Mouse (Mus musculus) neural tube, embryonic 13.5 days (tissue): ENCODE data around the gene Aqp3. TPM values are rescaled to one million over a fixed set of nuclear protein-coding genes. Genes with fewer than 3 reads are reported as not detected.

ENCODE experiments used
- ATAC-seq: fragments of 200-750 bp; cut with Nextera tagmentation; 2 replicates; pipeline ENCODE4 v1.8.0; 2017; ENCODE audit warnings: low read depth, mild to moderate bottlenecking, moderate TSS enrichment, moderate library complexity
- H3K27ac ChIP-seq: fragments of 300-500 bp; sonication (generic); replicated peaks from 2 replicates; pipeline ENCODE4 v1.5.1; 2015; ENCODE audit warnings: moderate library complexity, mild to moderate bottlenecking, inconsistent platforms
- H3K27me3 ChIP-seq: fragments of 300-500 bp; sonication (generic); 2 replicates; pipeline ENCODE4 v1.6.1; 2015; ENCODE audit warnings: mild to moderate bottlenecking, inconsistent platforms
- H3K36me3 ChIP-seq: fragments of 300-500 bp; sonication (generic); 2 replicates; pipeline ENCODE4 v1.6.1; 2015; ENCODE audit warnings: mild to moderate bottlenecking, inconsistent platforms
- H3K4me1 ChIP-seq: fragments of 300-500 bp; sonication (generic); replicated peaks from 2 replicates; pipeline ENCODE4 v1.6.1; 2015; ENCODE audit warnings: inconsistent platforms
- H3K4me2 ChIP-seq: fragments of 300-500 bp; sonication (generic); 2 replicates; pipeline ENCODE4 v1.6.1; 2015; ENCODE audit warnings: inconsistent platforms, mild to moderate bottlenecking, moderate library complexity
- H3K4me3 ChIP-seq: fragments of 300-500 bp; sonication (generic); 2 replicates; pipeline ENCODE4 v1.5.1; 2015; ENCODE audit warnings: mild to moderate bottlenecking, inconsistent platforms
- H3K9ac ChIP-seq: fragments of 300-500 bp; sonication (generic); 2 replicates; pipeline ENCODE4 v1.6.1; 2015; ENCODE audit warnings: moderate library complexity, mild to moderate bottlenecking, inconsistent platforms
- H3K9me3 ChIP-seq: fragments of 300-500 bp; sonication (generic); 2 replicates; pipeline ENCODE4 v1.6.1; 2016; ENCODE audit warnings: inconsistent platforms
- WGBS: fragments of 180-500 bp; shearing (Covaris S2); methylation state at CpG from one replicate; pipeline ENCODE4 v1.1.7; 2015; 5-methylcytosine and 5-hydroxymethylcytosine counted together
- polyA plus RNA-seq: library from polyadenylated mRNA; unstranded; fragments of >200 nt; fragmentation: Nextera tagmentation; extraction: Ambion mirVana; gene quantifications from 2 replicates; pipeline ENCODE4 v1.2.1, GENCODE M21; 2015

Gene Aqp3
- polyA plus RNA-seq: 0.20 and 0.59 TPM in 2 replicates

- Histone ChIP-seq H3K4me1 (peaks cover 15% of the 10 kb centered on the region), H3K27ac (no peak within 1 kb of the TSS), H3K9ac (peak within 1 kb of the TSS; percentile 69), H3K27me3 (peaks cover 43% of the 10 kb centered on the region), H3K4me3 (peak within 1 kb of the TSS; percentile 46), H3K9me3 (no peaks in the 10 kb centered on the region), H3K4me2 (peak within 1 kb of the TSS; percentile 91), H3K36me3 (no peaks in the 10 kb centered on the region)
- under 1% methylated on average over 42 of the region's 42 CpGs for WGBS
- ATAC-seq: peak; percentile 55
Observed at GRCm38 (mm10) chr4:41097871-41098576, at the start of gene Aqp3. Aqp3 (minus strand) TSS chr4:41098183.

- ATAC-seq: no peak
- no peaks in the 10 kb centered on the region for H3K27me3 ChIP-seq
- H3K4me2 ChIP-seq: no peak overlapping the region
- H3K9me3 ChIP-seq: no peaks in the 10 kb centered on the region
- 87% methylated on average over 2 of the region's 2 CpGs for WGBS
- H3K27ac ChIP-seq: no peak overlapping the region
- H3K4me1 ChIP-seq: peaks cover 34% of the 10 kb centered on the region
- no peak overlapping the region for H3K4me3 ChIP-seq
- H3K36me3 ChIP-seq: peaks cover 21% of the 10 kb centered on the region
- H3K9ac ChIP-seq: no peak overlapping the region
Observed at GRCm38 (mm10) chr4:41142601-41143000, 44.6 kb upstream of the Aqp3 start.

GRCm38 (mm10) chr4:41140174-41140875 is 42.3 kb upstream of the Aqp3 start:
- H3K27me3 ChIP-seq: no peaks in the 10 kb centered on the region
- peaks cover 35% of the 10 kb centered on the region for H3K4me1 ChIP-seq
- no peaks in the 10 kb centered on the region for H3K9me3 ChIP-seq
- no peak for ATAC-seq
- H3K36me3 ChIP-seq: peaks cover 21% of the 10 kb centered on the region
- 89% methylated on average over 6 of the region's 6 CpGs for WGBS
- no peak overlapping the region for H3K9ac ChIP-seq
- no peak overlapping the region for H3K4me3 ChIP-seq
- no peak overlapping the region for H3K4me2 ChIP-seq
- H3K27ac ChIP-seq: no peak overlapping the region

- no peak for ATAC-seq
- Histone ChIP-seq H3K4me1 (peaks cover 32% of the 10 kb centered on the region), H3K27ac (peak overlapping the region; percentile 100), H3K9ac (peak overlapping the region; percentile 100), H3K27me3 (no peaks in the 10 kb centered on the region), H3K9me3 (no peaks in the 10 kb centered on the region), H3K4me2 (peak overlapping the region; percentile 79), H3K36me3 (peaks cover 21% of the 10 kb centered on the region), H3K4me3 (peak overlapping the region; percentile 92)
- 0% methylated on average over 8 of the region's 8 CpGs for WGBS
Observed at GRCm38 (mm10) chr4:41136811-41137210, 38.8 kb upstream of the Aqp3 start.

- peak overlapping the region; percentile 79 for H3K4me2 ChIP-seq
- peak; percentile 25 for ATAC-seq
- peak overlapping the region; percentile 100 for H3K9ac ChIP-seq
- H3K36me3 ChIP-seq: peaks cover 21% of the 10 kb centered on the region
- peak overlapping the region; percentile 92 for H3K4me3 ChIP-seq
- WGBS: 0% methylated on average over 4 of the region's 4 CpGs
- H3K27me3 ChIP-seq: no peaks in the 10 kb centered on the region
- no peaks in the 10 kb centered on the region for H3K9me3 ChIP-seq
- peaks cover 32% of the 10 kb centered on the region for H3K4me1 ChIP-seq
- peak overlapping the region; percentile 100 for H3K27ac ChIP-seq
Observed at GRCm38 (mm10) chr4:41136454-41136805, 38.4 kb upstream of the Aqp3 start.

GRCm38 (mm10) chr4:41135711-41136453 is 37.9 kb upstream of the Aqp3 start, which contains the start of gene Ube2r2:
Ube2r2 (plus strand) TSS chr4:41135743.
- peak within 1 kb of the TSS; percentile 79 for H3K4me2 ChIP-seq
- H3K27ac ChIP-seq: peak within 1 kb of the TSS; percentile 100
- no peaks in the 10 kb centered on the region for H3K27me3 ChIP-seq
- peaks cover 32% of the 10 kb centered on the region for H3K4me1 ChIP-seq
- WGBS: 0% methylated on average over 58 of the region's 65 CpGs
- peaks cover 16% of the 10 kb centered on the region for H3K36me3 ChIP-seq
- peak within 1 kb of the TSS; percentile 100 for H3K9ac ChIP-seq
- peak within 1 kb of the TSS; percentile 92 for H3K4me3 ChIP-seq
- H3K9me3 ChIP-seq: no peaks in the 10 kb centered on the region
- ATAC-seq: peak; percentile 81

GRCm38 (mm10) chr4:41134935-41135710 is 37.1 kb upstream of the Aqp3 start:
- Histone ChIP-seq H3K4me2 (peak overlapping the region; percentile 79), H3K36me3 (peaks cover 9% of the 10 kb centered on the region), H3K27ac (peak overlapping the region; percentile 100), H3K4me3 (peak overlapping the region; percentile 92), H3K9me3 (no peaks in the 10 kb centered on the region), H3K4me1 (peaks cover 26% of the 10 kb centered on the region), H3K9ac (peak overlapping the region; percentile 100), H3K27me3 (no peaks in the 10 kb centered on the region)
- under 1% methylated on average over 39 of the region's 70 CpGs for WGBS
- ATAC-seq: peak; percentile 95

GRCm38 (mm10) chr4:41133529-41134291 is 35.7 kb upstream of the Aqp3 start:
- 69% methylated on average over 6 of the region's 6 CpGs for WGBS
- Histone ChIP-seq H3K36me3 (peaks cover 6% of the 10 kb centered on the region), H3K4me2 (no peak overlapping the region), H3K9ac (no peak overlapping the region), H3K9me3 (no peaks in the 10 kb centered on the region), H3K4me1 (peaks cover 23% of the 10 kb centered on the region), H3K27ac (no peak overlapping the region), H3K27me3 (no peaks in the 10 kb centered on the region), H3K4me3 (no peak overlapping the region)
- no peak for ATAC-seq

- no peak overlapping the region for H3K4me2 ChIP-seq
- WGBS: 79% methylated on average over 6 of the region's 6 CpGs
Observed at GRCm38 (mm10) chr4:41132471-41132870, 34.5 kb upstream of the Aqp3 start.

GRCm38 (mm10) chr4:41129836-41130235 is 31.9 kb upstream of the Aqp3 start:
- no peak overlapping the region for H3K9ac ChIP-seq
- WGBS: 88% methylated on average over 3 of the region's 3 CpGs

More at GRCm38 (mm10) chr4:41132471-41132870, 34.5 kb upstream of the Aqp3 start:
- Histone ChIP-seq H3K4me3 (no peak overlapping the region), H3K36me3 (no peaks in the 10 kb centered on the region), H3K4me1 (peaks cover 11% of the 10 kb centered on the region), H3K9ac (no peak overlapping the region), H3K27ac (no peak overlapping the region), H3K27me3 (no peaks in the 10 kb centered on the region), H3K9me3 (no peaks in the 10 kb centered on the region)
- no peak for ATAC-seq

GRCm38 (mm10) chr4:41129406-41129805 is 31.4 kb upstream of the Aqp3 start:
- Histone ChIP-seq H3K4me2 (no peak overlapping the region), H3K4me3 (no peak overlapping the region), H3K27me3 (peaks cover 5% of the 10 kb centered on the region; the same call in 1 of the 2 replicates), H3K9ac (no peak overlapping the region), H3K9me3 (no peaks in the 10 kb centered on the region), H3K36me3 (no peaks in the 10 kb centered on the region), H3K4me1 (peaks cover 2% of the 10 kb centered on the region), H3K27ac (no peak overlapping the region)
- 7% methylated on average over 2 of the region's 2 CpGs for whole genome bisulfite sequencing
- ATAC-seq: no peak

More at GRCm38 (mm10) chr4:41129836-41130235, 31.9 kb upstream of the Aqp3 start:
- Histone ChIP-seq H3K4me2 (no peak overlapping the region), H3K9me3 (no peaks in the 10 kb centered on the region), H3K4me3 (no peak overlapping the region), H3K27ac (no peak overlapping the region), H3K4me1 (peaks cover 6% of the 10 kb centered on the region), H3K27me3 (peaks cover 5% of the 10 kb centered on the region; the same call in 1 of the 2 replicates), H3K36me3 (no peaks in the 10 kb centered on the region)
- no peak for ATAC-seq
